Mouse (Mus musculus) liver, embryonic 14.5 days (tissue): ENCODE results near the gene Gm9857. TPM values are rescaled to one million over a fixed set of nuclear protein-coding genes. Genes with fewer than 3 reads are reported as not detected.

ENCODE experiments used
- ATAC-seq: fragments of 200-750 bp; cut with Nextera tagmentation; 2 replicates; pipeline ENCODE4 v1.8.0; 2017; ENCODE audit warnings: moderate number of reproducible peaks, mild to moderate bottlenecking, moderate library complexity; ENCODE audit not compliant: insufficient read depth
- DNase-seq, 3 experiments: peaks; one replicate each; pipeline ENCODE4 v3.0.0-alpha.2; 2012 to 2013; ENCODE audit warnings: low read depth in 3 of 3, low spot score in 3 of 3
- H3K27ac ChIP-seq: fragments of 300-500 bp; sonication (generic); 2 replicates; pipeline ENCODE4 v1.5.1; 2014; ENCODE audit warnings: moderate library complexity, mild to moderate bottlenecking, control low read depth, inconsistent platforms
- H3K27me3 ChIP-seq: fragments of 300-500 bp; sonication (generic); 2 replicates; pipeline ENCODE4 v1.6.1; 2014; ENCODE audit warnings: mild to moderate bottlenecking, low read length, moderate library complexity; ENCODE audit not compliant: control insufficient read depth, insufficient read depth
- H3K36me3 ChIP-seq: fragments of 300-500 bp; sonication (generic); replicated peaks from 2 replicates; pipeline ENCODE4 v1.6.1; 2014; ENCODE audit warnings: low read depth; ENCODE audit not compliant: control insufficient read depth, insufficient read depth
- H3K4me1 ChIP-seq, 2 experiments: fragments of 200-500 bp in 1 of 2; fragments of 300-500 bp in 1 of 2; sonication (generic) in 1 of 2; replicated peaks; 2 replicates each; pipeline ENCODE4 v1.6.1; 2012 to 2014; ENCODE audit warnings: antibody characterized with exemption in 1 of 2, inconsistent platforms in 1 of 2, low read length in 1 of 2; ENCODE audit not compliant: control insufficient read depth in 2 of 2, insufficient read depth in 2 of 2
- H3K4me2 ChIP-seq: fragments of 300-500 bp; sonication (generic); 2 replicates; pipeline ENCODE4 v1.6.1; 2014; ENCODE audit warnings: low read depth, mild to moderate bottlenecking, control low read depth, moderate library complexity
- H3K4me3 ChIP-seq, 2 experiments: fragments of 200-500 bp in 1 of 2; fragments of 300-500 bp in 1 of 2; sonication (generic) in 1 of 2; 2 replicates each; pipeline ENCODE4 v1.5.1; 2012 to 2014; ENCODE audit warnings: low read depth in 2 of 2, low read length in 2 of 2, mild to moderate bottlenecking in 2 of 2, control low read depth in 1 of 2, inconsistent platforms in 1 of 2, moderate library complexity in 1 of 2; ENCODE audit not compliant: insufficient read depth in 1 of 2
- H3K9ac ChIP-seq: fragments of 300-500 bp; sonication (generic); replicated peaks from 2 replicates; pipeline ENCODE4 v1.6.1; 2014; ENCODE audit warnings: mild to moderate bottlenecking, control low read depth, moderate library complexity
- H3K9me3 ChIP-seq: fragments of 300-500 bp; sonication (generic); 2 replicates; pipeline ENCODE4 v1.6.1; 2016; ENCODE audit warnings: low read length, mixed read lengths; ENCODE audit not compliant: control insufficient read depth
- CTCF ChIP-seq: IDR thresholded peaks from 2 replicates; pipeline ENCODE4 v1.5.1; 2016; ENCODE audit warnings: antibody characterized with exemption, low read depth, control low read depth
- EP300 ChIP-seq: IDR thresholded peaks from 2 replicates; pipeline ENCODE4 v1.6.1; 2016; ENCODE audit warnings: antibody characterized with exemption, low read depth
- WGBS: fragments of 180-500 bp; shearing (Covaris S2); extraction: QIAGEN DNeasy Blood & Tissue Kit; methylation state at CpG from one replicate; pipeline ENCODE4 v1.1.7; 2014; ENCODE audit not compliant: insufficient replicate concordance; 5-methylcytosine and 5-hydroxymethylcytosine counted together
- polyA plus RNA-seq, 2 experiments: library from polyadenylated mRNA; depleted of rRNA in 1 of 2; stranded (reverse) in 1 of 2; unstranded in 1 of 2; fragments of >200 nt; fragmentation: Nextera tagmentation in 1 of 2; extraction: Ambion mirVana in 1 of 2; gene quantifications; 2 replicates each; pipeline versions ENCODE4 v1.2.1 to v1.2.3; 2012 to 2014

Gene Gm9857
- polyA plus RNA-seq, 2 experiments, result not detected

- 86% methylated on average over 4 of the region's 4 CpGs for WGBS
- H3K4me3 ChIP-seq, result no peak overlapping the region
- H3K4me1 ChIP-seq, result no peaks in the 10 kb centered on the region
- no peaks in the 10 kb centered on the region for H3K27me3 ChIP-seq
- H3K9ac ChIP-seq, result no peak overlapping the region
- ATAC-seq, result no peak
- DNase-seq, result no peak
- no peak overlapping the region for H3K4me2 ChIP-seq
- TF ChIP-seq EP300, result no peak
- TF ChIP-seq CTCF, result no peak
- H3K36me3 ChIP-seq, result peaks cover 11% of the 10 kb centered on the region
- H3K27ac ChIP-seq, result no peak overlapping the region
- no peaks in the 10 kb centered on the region for H3K9me3 ChIP-seq
Observed at GRCm38 (mm10) chr3:108898640-108899039, 41.6 kb downstream of the Gm9857 start.

- 51% methylated on average over 4 of the region's 4 CpGs for WGBS
- ATAC-seq (no peak), DNase-seq (no peak)
- H3K27ac ChIP-seq, result no peak overlapping the region
- H3K9ac ChIP-seq, result no peak overlapping the region
- no peaks in the 10 kb centered on the region for H3K27me3 ChIP-seq
- no peaks in the 10 kb centered on the region for H3K4me1 ChIP-seq
- H3K9me3 ChIP-seq, result no peaks in the 10 kb centered on the region
- TF ChIP-seq EP300, result no peak
- TF ChIP-seq CTCF, result no peak
- H3K4me2 ChIP-seq, result no peak overlapping the region
- no peak overlapping the region for H3K4me3 ChIP-seq
- no peaks in the 10 kb centered on the region for H3K36me3 ChIP-seq
Observed at GRCm38 (mm10) chr3:108892914-108893313, 47.3 kb downstream of the Gm9857 start.

- no peak for TF ChIP-seq EP300
- TF ChIP-seq CTCF, result no peak
- ATAC-seq (no peak), DNase-seq (no peak)
- H3K9ac ChIP-seq, result no peak overlapping the region
- no peak overlapping the region for H3K27ac ChIP-seq
- H3K9me3 ChIP-seq, result no peaks in the 10 kb centered on the region
- H3K4me3 ChIP-seq, result no peak overlapping the region
- no peaks in the 10 kb centered on the region for H3K36me3 ChIP-seq
- WGBS, result 58% methylated on average over 1 of the region's 1 CpGs
- H3K27me3 ChIP-seq, result no peaks in the 10 kb centered on the region
- no peak overlapping the region for H3K4me2 ChIP-seq
- H3K4me1 ChIP-seq, result peaks cover 0 to 2% of the 10 kb centered on the region in 2 experiments; a peak in 1 of 4 replicates
Observed at GRCm38 (mm10) chr3:108892080-108892479, 48.2 kb downstream of the Gm9857 start.

Other genes with a start within 250 kb of the Gm9857 start
- 10.3 and 20.1 TPM in 2 replicates for gene Gpsm2, start 218.1 kb downstream of the Gm9857 start, polyA plus RNA-seq (2012; rRNA removed)
- gene Gpsm2, start 218.1 kb downstream of the Gm9857 start, polyA plus RNA-seq (2014; fragmentation: Nextera tagmentation; extraction: Ambion mirVana), result 48.6 and 49.4 TPM in 2 replicates
- gene Aknad1, start 200.8 kb downstream of the Gm9857 start, polyA plus RNA-seq (2012; rRNA removed), result 0.70 and 0.88 TPM in 2 replicates
- 0.30 and 0.53 TPM in 2 replicates for gene Aknad1, start 200.8 kb downstream of the Gm9857 start, polyA plus RNA-seq (2014; fragmentation: Nextera tagmentation; extraction: Ambion mirVana)
- 5.9 and 11.6 TPM in 2 replicates for gene Stxbp3, start 99.9 kb downstream of the Gm9857 start, polyA plus RNA-seq (2012; rRNA removed)
- 16.5 and 18.9 TPM in 2 replicates for gene Stxbp3, start 99.9 kb downstream of the Gm9857 start, polyA plus RNA-seq (2014; fragmentation: Nextera tagmentation; extraction: Ambion mirVana)
- not detected in 2 replicates for gene Fndc7, start 50.4 kb downstream of the Gm9857 start, polyA plus RNA-seq (2012; rRNA removed)
- gene Fndc7, start 50.4 kb downstream of the Gm9857 start, polyA plus RNA-seq (2014; fragmentation: Nextera tagmentation; extraction: Ambion mirVana), result not detected in 2 replicates
- 29.5 and 47.5 TPM in 2 replicates for gene Prpf38b, start 28.7 kb downstream of the Gm9857 start, polyA plus RNA-seq (2012; rRNA removed)
- gene Prpf38b, start 28.7 kb downstream of the Gm9857 start, polyA plus RNA-seq (2014; fragmentation: Nextera tagmentation; extraction: Ambion mirVana), result 20.2 and 22.4 TPM in 2 replicates
- gene Henmt1, start 572 bp downstream of the Gm9857 start, polyA plus RNA-seq (2012; rRNA removed), result 0.02 and 0.03 TPM in 2 replicates
- 0.08 TPM in 1 of 2 replicates, not detected in the other for gene Henmt1, start 572 bp downstream of the Gm9857 start, polyA plus RNA-seq (2014; fragmentation: Nextera tagmentation; extraction: Ambion mirVana)
- 1.6 and 2.0 TPM in 2 replicates for gene Fam102b, start 87.2 kb upstream of the Gm9857 start, polyA plus RNA-seq (2012; rRNA removed)
- gene Fam102b, start 87.2 kb upstream of the Gm9857 start, polyA plus RNA-seq (2014; fragmentation: Nextera tagmentation; extraction: Ambion mirVana), result 1.3 and 2.2 TPM in 2 replicates
- not detected in 2 replicates for gene Slc25a54, start 140.0 kb upstream of the Gm9857 start, polyA plus RNA-seq (2012; rRNA removed)
- gene Slc25a54, start 140.0 kb upstream of the Gm9857 start, polyA plus RNA-seq (2014; fragmentation: Nextera tagmentation; extraction: Ambion mirVana), result not detected in 2 replicates
- 1.6 and 2.2 TPM in 2 replicates for gene Slc25a24, start 182.7 kb upstream of the Gm9857 start, polyA plus RNA-seq (2012; rRNA removed)
- gene Slc25a24, start 182.7 kb upstream of the Gm9857 start, polyA plus RNA-seq (2014; fragmentation: Nextera tagmentation; extraction: Ambion mirVana), result 3.7 and 3.9 TPM in 2 replicates